Mouse (Mus musculus) stomach, embryonic 14.5 days (tissue): ENCODE data around the gene Pde6b. TPM values are rescaled to one million over a fixed set of nuclear protein-coding genes. Genes with fewer than 3 reads are reported as not detected.

Experiments
- ATAC-seq: fragments of 200-750 bp; cut with Nextera tagmentation; 2 replicates; pipeline ENCODE4 v1.8.0; 2017; ENCODE audit warnings: low read depth, moderate TSS enrichment; ENCODE audit not compliant: insufficient number of reproducible peaks, insufficient read depth, low FRiP score
- H3K27ac ChIP-seq: fragments of 300-500 bp; sonication (generic); 2 replicates; pipeline ENCODE4 v1.5.1; 2014; ENCODE audit warnings: mild to moderate bottlenecking, low read length, moderate library complexity, mixed read lengths
- H3K27me3 ChIP-seq: fragments of 300-500 bp; sonication (generic); 2 replicates; pipeline ENCODE4 v1.6.1; 2014; ENCODE audit warnings: low read length, control low read depth, mixed read lengths; ENCODE audit not compliant: control insufficient read depth, insufficient read depth
- H3K36me3 ChIP-seq: fragments of 300-500 bp; sonication (generic); 2 replicates; pipeline ENCODE4 v1.6.1; 2014; ENCODE audit warnings: mild to moderate bottlenecking, control low read depth, low read length, moderate library complexity, mixed read lengths; ENCODE audit not compliant: control insufficient read depth, insufficient read depth
- H3K4me1 ChIP-seq: fragments of 300-500 bp; sonication (generic); 2 replicates; pipeline ENCODE4 v1.6.1; 2014; ENCODE audit warnings: low read length, control low read depth, mixed read lengths; ENCODE audit not compliant: control insufficient read depth, insufficient read depth
- H3K4me2 ChIP-seq: fragments of 300-500 bp; sonication (generic); replicated peaks from 2 replicates; pipeline ENCODE4 v1.6.1; 2014; ENCODE audit warnings: low read depth, low read length, control low read depth
- H3K4me3 ChIP-seq: fragments of 300-500 bp; sonication (generic); 2 replicates; pipeline ENCODE4 v1.5.1; 2014; ENCODE audit warnings: low read depth, low read length, control low read depth
- H3K9ac ChIP-seq: fragments of 300-500 bp; sonication (generic); replicated peaks from 2 replicates; pipeline ENCODE4 v1.6.1; 2014; ENCODE audit warnings: low read depth, mild to moderate bottlenecking, control low read depth, low read length, moderate library complexity, mixed read lengths
- H3K9me3 ChIP-seq: fragments of 300-500 bp; sonication (generic); 2 replicates; pipeline ENCODE4 v1.6.1; 2016; ENCODE audit warnings: low read depth, low read length, control low read depth; ENCODE audit not compliant: control insufficient read depth
- WGBS: fragments of 180-500 bp; shearing (Covaris S2); extraction: QIAGEN DNeasy Blood & Tissue Kit; methylation state at CpG from one replicate; pipeline ENCODE4 v1.1.7; 2014; 5-methylcytosine and 5-hydroxymethylcytosine counted together
- polyA plus RNA-seq: library from polyadenylated mRNA; unstranded; fragments of >200 nt; fragmentation: Nextera tagmentation; extraction: Ambion mirVana; gene quantifications from 2 replicates; pipeline ENCODE4 v1.2.1, GENCODE M21; 2014

The Pde6b gene
- polyA plus RNA-seq = 0.62 TPM in 1 of 2 replicates, not detected in the other

- Histone ChIP-seq H3K4me3 (no peak within 1 kb of the TSS), H3K4me2 (no peak within 1 kb of the TSS), H3K36me3 (no peaks in the 10 kb centered on the region), H3K9me3 (no peaks in the 10 kb centered on the region), H3K4me1 (no peaks in the 10 kb centered on the region), H3K9ac (no peak within 1 kb of the TSS), H3K27me3 (no peaks in the 10 kb centered on the region), H3K27ac (no peak within 1 kb of the TSS)
- 74% methylated on average over 7 of the region's 7 CpGs for WGBS
- no peak for ATAC-seq
Measured at GRCm38 (mm10) chr5:108388201-108388600, at the start of gene Pde6b. Pde6b (plus strand) TSS chr5:108388391.

GRCm38 (mm10) chr5:108343680-108344170 is 44.5 kb upstream of the Pde6b start:
- Histone ChIP-seq H3K27me3 (no peaks in the 10 kb centered on the region), H3K4me3 (no peak overlapping the region), H3K4me1 (no peaks in the 10 kb centered on the region), H3K4me2 (no peak overlapping the region), H3K9ac (no peak overlapping the region), H3K36me3 (peaks cover 18% of the 10 kb centered on the region), H3K9me3 (no peaks in the 10 kb centered on the region), H3K27ac (no peak overlapping the region)
- 93% methylated on average over 4 of the region's 4 CpGs for WGBS
- no peak for ATAC-seq

- H3K27me3 ChIP-seq = no peaks in the 10 kb centered on the region
- no peaks in the 10 kb centered on the region for H3K9me3 ChIP-seq
- peaks cover 14% of the 10 kb centered on the region for H3K36me3 ChIP-seq
- no peaks in the 10 kb centered on the region for H3K4me1 ChIP-seq
- no peak overlapping the region for H3K4me3 ChIP-seq
- 87% methylated on average over 10 of the region's 10 CpGs for WGBS
- H3K27ac ChIP-seq = no peak overlapping the region
- H3K9ac ChIP-seq = no peak overlapping the region
- ATAC-seq = no peak
- H3K4me2 ChIP-seq = no peak overlapping the region
Measured at GRCm38 (mm10) chr5:108345313-108346071, 42.7 kb upstream of the Pde6b start.

- Histone ChIP-seq H3K9ac (no peak overlapping the region), H3K4me1 (no peaks in the 10 kb centered on the region), H3K27me3 (no peaks in the 10 kb centered on the region), H3K4me2 (no peak overlapping the region), H3K27ac (no peak overlapping the region), H3K9me3 (no peaks in the 10 kb centered on the region), H3K36me3 (peaks cover 9% of the 10 kb centered on the region), H3K4me3 (no peak overlapping the region)
- 82% methylated on average over 6 of the region's 6 CpGs for WGBS
- ATAC-seq = no peak
Measured at GRCm38 (mm10) chr5:108347843-108348242, 40.3 kb upstream of the Pde6b start.

DNA sequence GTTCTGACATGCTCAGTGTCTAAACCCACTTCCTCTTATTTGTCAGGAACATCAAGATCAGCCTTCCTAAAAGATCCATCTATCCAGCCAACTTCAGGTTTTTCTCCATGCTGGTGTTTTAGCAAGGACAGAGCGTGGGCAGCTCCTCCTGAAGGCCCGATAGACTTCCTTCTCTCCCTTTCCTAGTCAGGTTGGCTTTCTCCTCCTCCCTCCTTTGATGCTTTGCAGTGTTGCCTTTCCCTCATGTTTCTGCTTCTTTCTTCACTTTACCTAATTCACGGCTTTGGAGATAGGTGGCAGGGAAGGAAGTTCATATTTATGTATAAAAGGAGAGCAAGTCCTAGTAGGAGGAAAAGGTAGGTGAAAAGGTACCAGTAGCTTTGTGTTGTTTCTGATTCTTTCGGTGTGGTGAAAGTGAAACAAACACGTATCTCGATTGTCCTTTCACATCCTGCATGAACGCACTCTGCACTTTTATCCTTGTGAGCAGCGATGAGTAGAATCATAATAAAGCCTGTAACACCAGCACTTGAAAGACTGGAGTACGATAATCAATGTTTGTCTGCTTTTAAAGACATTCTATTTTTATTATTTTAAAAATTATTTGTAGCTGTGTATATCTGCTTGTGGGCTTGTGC is 38.6 kb upstream of the Pde6b start:
- no peaks in the 10 kb centered on the region for H3K4me1 ChIP-seq
- H3K36me3 ChIP-seq = peaks cover 4% of the 10 kb centered on the region
- no peak overlapping the region for H3K4me2 ChIP-seq
- no peak overlapping the region for H3K27ac ChIP-seq
- H3K4me3 ChIP-seq = no peak overlapping the region
- no peak overlapping the region for H3K9ac ChIP-seq
- no peak for ATAC-seq
- H3K9me3 ChIP-seq = no peaks in the 10 kb centered on the region
- no peaks in the 10 kb centered on the region for H3K27me3 ChIP-seq
- 91% methylated on average over 9 of the region's 9 CpGs for WGBS

DNA sequence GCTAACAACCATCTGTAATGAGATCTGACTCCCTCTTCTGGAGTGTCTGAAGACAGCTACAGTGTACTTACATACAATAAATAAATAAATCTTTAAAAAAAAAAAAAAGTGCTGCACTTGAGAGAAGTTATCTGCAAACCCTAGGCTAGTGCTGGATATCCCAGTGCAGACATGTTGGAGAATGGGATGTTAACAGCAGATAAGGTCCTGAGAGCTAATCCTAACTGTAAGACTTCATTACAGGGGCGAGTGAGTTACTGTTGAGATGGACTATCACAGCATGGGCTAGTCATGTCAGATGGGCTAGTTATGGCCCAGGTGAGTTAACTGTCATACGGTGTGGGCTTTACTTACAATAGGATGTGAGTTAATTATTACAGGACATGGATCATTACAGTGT is 34.1 kb upstream of the Pde6b start:
- 73% methylated on average over 2 of the region's 2 CpGs for WGBS

GRCm38 (mm10) chr5:108357862-108358261 is 30.3 kb upstream of the Pde6b start:
- 90% methylated on average over 1 of the region's 1 CpGs for WGBS

More for the DNA sequence above, 34.1 kb upstream of the Pde6b start:
- Histone ChIP-seq H3K27ac (no peak overlapping the region), H3K9ac (no peak overlapping the region), H3K9me3 (no peaks in the 10 kb centered on the region), H3K4me3 (no peak overlapping the region), H3K4me1 (no peaks in the 10 kb centered on the region), H3K36me3 (no peaks in the 10 kb centered on the region), H3K4me2 (no peak overlapping the region), H3K27me3 (no peaks in the 10 kb centered on the region)
- ATAC-seq = no peak

GRCm38 (mm10) chr5:108359491-108359890 is 28.7 kb upstream of the Pde6b start:
- ATAC-seq = no peak

More at GRCm38 (mm10) chr5:108357862-108358261, 30.3 kb upstream of the Pde6b start:
- Histone ChIP-seq H3K4me3 (no peak overlapping the region), H3K4me2 (no peak overlapping the region), H3K36me3 (no peaks in the 10 kb centered on the region), H3K27ac (no peak overlapping the region), H3K9me3 (no peaks in the 10 kb centered on the region), H3K27me3 (no peaks in the 10 kb centered on the region), H3K4me1 (no peaks in the 10 kb centered on the region), H3K9ac (no peak overlapping the region)
- no peak for ATAC-seq

More at GRCm38 (mm10) chr5:108359491-108359890, 28.7 kb upstream of the Pde6b start:
- Histone ChIP-seq H3K9ac (no peak overlapping the region), H3K4me2 (no peak overlapping the region), H3K36me3 (no peaks in the 10 kb centered on the region), H3K27me3 (0 out of 2 replicates have a peak, but pooled peaks cover 3% of the 10 kb centered on the region), H3K4me1 (no peaks in the 10 kb centered on the region), H3K27ac (no peak overlapping the region), H3K4me3 (no peak overlapping the region), H3K9me3 (no peaks in the 10 kb centered on the region)
- 85% methylated on average over 9 of the region's 9 CpGs for WGBS
